Mouse (Mus musculus) cerebellum, adult 2 months (tissue): ENCODE measurements around the gene Chrna9. TPM values are rescaled to one million over a fixed set of nuclear protein-coding genes. Genes with fewer than 3 reads are reported as not detected.

ENCODE experiments used
- DNase-seq, 2 experiments: peaks; one replicate each; pipeline ENCODE4 v3.0.0; 2021
- H3K27ac ChIP-seq: fragments of 200-500 bp; 2 replicates; pipeline ENCODE4 v1.5.1; 2012; ENCODE audit warnings: low read length, control low read depth, inconsistent platforms; ENCODE audit not compliant: insufficient read depth
- H3K27me3 ChIP-seq: fragments of 200-500 bp; 2 replicates; pipeline ENCODE4 v1.6.1; 2012; ENCODE audit warnings: inconsistent platforms, mild to moderate bottlenecking, low read length, moderate library complexity; ENCODE audit not compliant: control insufficient read depth, insufficient read depth
- H3K4me1 ChIP-seq: fragments of 200-500 bp; 2 replicates; pipeline ENCODE4 v1.6.1; 2011; ENCODE audit warnings: low read length; ENCODE audit not compliant: control insufficient read depth, insufficient read depth
- H3K4me3 ChIP-seq: fragments of 200-500 bp; replicated peaks from 2 replicates; pipeline ENCODE3; 2011; ENCODE audit warnings: mild to moderate bottlenecking, low read depth, low read length, control low read depth; ENCODE audit not compliant: insufficient read depth
- CTCF ChIP-seq: fragments of 200-500 bp; IDR thresholded peaks from 2 replicates; pipeline ENCODE4 v1.5.1; 2011; ENCODE audit warnings: low read depth, mild to moderate bottlenecking, control low read depth, low read length, moderate library complexity, borderline replicate concordance; ENCODE audit not compliant: insufficient read depth
- POLR2A ChIP-seq: fragments of 200-500 bp; IDR thresholded peaks from 2 replicates; pipeline ENCODE4 v1.6.1; 2011; ENCODE audit warnings: low read length, control low read depth, borderline replicate concordance; ENCODE audit not compliant: insufficient read depth
- WGBS: fragments of 180-500 bp; shearing (Covaris S2); methylation state at CpG from one replicate; pipeline ENCODE4 v1.1.7; 2018; 5-methylcytosine and 5-hydroxymethylcytosine counted together
- polyA plus RNA-seq: library from polyadenylated mRNA; depleted of rRNA; stranded (reverse); fragments of >200 nt; gene quantifications from 2 replicates; pipeline ENCODE4 v1.2.3, GENCODE M21; 2012

Gene Chrna9
- polyA plus RNA-seq, 1 experiment = not detected

GRCm38 (mm10) chr5:65937011-65937726 is 2.4 kb downstream of the Chrna9 start:
- WGBS = 64% methylated on average over 11 of the region's 11 CpGs
- Histone ChIP-seq H3K4me3 (no peak overlapping the region), H3K4me1 (no peaks in the 10 kb centered on the region), H3K27me3 (no peaks in the 10 kb centered on the region), H3K27ac (no peak overlapping the region)
- DNase-seq = no peak
- TF ChIP-seq POLR2A (no peak), CTCF (no peak)

GRCm38 (mm10) chr5:65937998-65938715 is 3.4 kb downstream of the Chrna9 start:
- no peak for TF ChIP-seq POLR2A
- peak; percentile 79 for TF ChIP-seq CTCF
- H3K27ac ChIP-seq = no peak overlapping the region
- peak; percentile 43 to 63 for DNase-seq
- no peaks in the 10 kb centered on the region for H3K4me1 ChIP-seq
- H3K27me3 ChIP-seq = no peaks in the 10 kb centered on the region
- no peak overlapping the region for H3K4me3 ChIP-seq
- WGBS = 61% methylated on average over 9 of the region's 9 CpGs

- H3K27ac ChIP-seq = no peak overlapping the region
- H3K27me3 ChIP-seq = no peaks in the 10 kb centered on the region
- H3K4me3 ChIP-seq = no peak overlapping the region
- no peak for DNase-seq
- H3K4me1 ChIP-seq = no peaks in the 10 kb centered on the region
- TF ChIP-seq CTCF (no peak), POLR2A (no peak)
- 66% methylated on average over 4 of the region's 4 CpGs for WGBS
Observed at GRCm38 (mm10) chr5:65941145-65941544, 6.4 kb downstream of the Chrna9 start.

GRCm38 (mm10) chr5:65949822-65950221 is 15.1 kb downstream of the Chrna9 start:
- no peaks in the 10 kb centered on the region for H3K27me3 ChIP-seq
- H3K4me1 ChIP-seq = no peaks in the 10 kb centered on the region
- 63% methylated on average over 3 of the region's 3 CpGs for WGBS
- DNase-seq = no peak
- TF ChIP-seq POLR2A = no peak
- H3K4me3 ChIP-seq = no peak overlapping the region
- H3K27ac ChIP-seq = no peak overlapping the region

- no peaks in the 10 kb centered on the region for H3K4me1 ChIP-seq
- DNase-seq = no peak
- H3K27ac ChIP-seq = no peak overlapping the region
- no peak overlapping the region for H3K4me3 ChIP-seq
- H3K27me3 ChIP-seq = no peaks in the 10 kb centered on the region
- no peak for TF ChIP-seq CTCF
- no peak for TF ChIP-seq POLR2A
- 8% methylated on average over 6 of the region's 6 CpGs for WGBS
Observed at GRCm38 (mm10) chr5:65950236-65950635, 15.5 kb downstream of the Chrna9 start.

GRCm38 (mm10) chr5:65950679-65951512 is 16.2 kb downstream of the Chrna9 start:
- no peak overlapping the region for H3K27ac ChIP-seq
- H3K27me3 ChIP-seq = no peaks in the 10 kb centered on the region
- WGBS = 37% methylated on average over 18 of the region's 18 CpGs
- H3K4me3 ChIP-seq = no peak overlapping the region
- no peaks in the 10 kb centered on the region; the same call in 1 of the 2 replicates for H3K4me1 ChIP-seq
- TF ChIP-seq CTCF = no peak
- no peak for TF ChIP-seq POLR2A
- DNase-seq = no peak

GRCm38 (mm10) chr5:65951513-65951909 is 16.8 kb downstream of the Chrna9 start:
- no peak for TF ChIP-seq POLR2A
- no peak for TF ChIP-seq CTCF
- H3K4me1 ChIP-seq = no peaks in the 10 kb centered on the region; the same call in 1 of the 2 replicates
- DNase-seq = no peak
- no peak overlapping the region for H3K27ac ChIP-seq
- no peaks in the 10 kb centered on the region for H3K27me3 ChIP-seq
- no peak overlapping the region for H3K4me3 ChIP-seq
- 77% methylated on average over 4 of the region's 4 CpGs for WGBS
